Mouse (Mus musculus) ovary, postnatal 36 days (tissue): ENCODE measurements around the gene Unkl.
A peak's percentile ranks its signal among the peaks of the same experiment; 100 is the strongest.

Source experiments
- DNase-seq: peaks from one replicate; pipeline ENCODE4 v3.0.0; 2022; ENCODE audit warnings: low spot score, mixed read lengths

Gene Unkl

DNA sequence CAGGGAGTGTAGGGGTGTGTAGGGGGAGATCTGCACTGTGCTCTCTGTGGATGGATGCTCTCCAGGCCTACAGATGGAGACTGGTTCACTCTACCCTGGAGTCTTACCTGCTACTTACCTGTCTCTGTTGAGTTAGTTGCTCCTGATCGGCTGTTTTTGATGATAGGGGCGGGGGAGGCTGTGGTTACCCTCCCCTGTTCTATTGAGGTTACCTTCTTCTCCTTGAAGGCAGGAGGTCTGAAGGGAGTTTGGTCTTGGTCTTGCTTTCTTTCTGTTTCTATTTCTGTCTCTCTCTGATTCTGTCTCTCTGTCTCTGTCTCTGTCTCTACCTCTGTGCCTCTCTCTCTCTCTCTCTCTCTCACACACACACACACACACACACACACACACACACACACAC, 66.9 kb downstream of the Unkl start:
- DNase-seq: no peak

DNA sequence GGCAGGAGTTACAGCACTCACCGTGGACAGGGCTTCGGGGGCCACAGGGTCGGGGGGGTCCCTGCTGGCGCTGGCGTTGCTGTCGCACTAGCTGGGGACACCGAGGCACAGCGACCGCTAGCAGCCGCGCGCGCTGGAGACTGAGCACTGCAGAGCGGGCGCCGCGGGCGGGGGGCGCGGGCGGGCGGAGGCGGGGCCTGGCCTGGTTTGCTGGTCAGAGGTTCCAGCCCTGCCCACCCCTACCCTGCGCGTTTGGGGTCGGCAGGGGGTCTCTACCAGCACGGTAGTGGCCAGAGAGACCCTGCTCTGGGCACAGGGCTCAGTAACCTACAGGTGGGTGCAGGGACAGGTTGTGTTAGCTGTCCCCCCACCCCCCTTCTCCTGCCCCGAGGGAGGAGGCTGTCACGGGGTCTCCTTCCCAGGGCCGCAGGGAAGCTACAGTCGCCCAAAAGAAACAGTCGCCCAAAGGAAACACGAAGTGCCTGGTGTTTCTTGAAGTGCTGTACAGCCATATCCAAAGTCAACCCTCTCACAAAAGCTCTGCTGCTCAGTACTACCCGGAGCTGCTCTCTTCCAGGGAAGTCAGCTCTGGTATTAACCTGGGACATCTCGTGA, 68.0 kb downstream of the Unkl start, which contains the start of gene Baiap3:
TSS of gene Baiap3 (minus strand) at position 225 of the 615 bp plus-strand sequence.
- DNase-seq: no peak

DNA sequence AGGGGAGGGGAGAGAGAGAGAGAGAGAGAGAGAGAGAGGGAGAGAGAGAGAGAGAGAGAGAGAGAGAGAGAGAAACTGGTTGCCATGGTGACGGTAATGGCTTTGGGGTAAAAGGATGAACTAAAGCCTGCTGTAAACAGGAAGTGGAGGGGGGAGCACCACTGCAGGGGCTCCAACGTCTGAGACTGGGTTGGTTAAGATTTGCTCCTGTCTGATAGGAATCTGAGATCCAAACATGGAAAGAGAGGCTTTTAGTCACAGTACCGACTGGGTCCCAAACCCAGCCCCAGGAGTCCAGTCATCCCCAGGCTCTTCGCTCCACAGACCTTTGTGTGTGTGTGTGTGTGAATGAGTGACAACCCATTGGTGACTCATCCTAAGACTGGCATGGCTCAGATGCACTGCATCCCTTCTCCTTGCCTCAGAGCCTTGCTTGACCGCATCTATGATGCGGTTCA, 69.6 kb downstream of the Unkl start:
- DNase-seq: no peak

DNA sequence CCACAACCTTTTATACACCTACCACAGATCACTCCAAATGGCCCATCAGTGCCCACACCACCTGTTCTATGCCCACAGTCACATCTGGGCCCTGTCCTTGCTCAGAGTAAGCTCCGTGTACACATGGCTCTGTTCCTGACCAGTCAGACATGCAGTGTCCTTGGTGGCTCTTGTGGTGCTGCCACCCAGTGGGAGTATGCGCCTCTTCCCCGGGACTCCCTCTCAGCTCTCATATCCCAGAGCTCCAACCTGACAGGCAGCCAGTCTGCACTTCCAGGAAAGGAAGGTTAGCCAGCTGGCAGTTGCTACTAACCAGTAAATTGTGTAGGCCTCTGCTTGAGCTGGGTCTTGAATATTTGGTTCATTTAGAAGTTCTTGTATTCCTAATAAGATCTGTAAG, 76.3 kb downstream of the Unkl start:
- DNase-seq: peak; percentile 56

DNA sequence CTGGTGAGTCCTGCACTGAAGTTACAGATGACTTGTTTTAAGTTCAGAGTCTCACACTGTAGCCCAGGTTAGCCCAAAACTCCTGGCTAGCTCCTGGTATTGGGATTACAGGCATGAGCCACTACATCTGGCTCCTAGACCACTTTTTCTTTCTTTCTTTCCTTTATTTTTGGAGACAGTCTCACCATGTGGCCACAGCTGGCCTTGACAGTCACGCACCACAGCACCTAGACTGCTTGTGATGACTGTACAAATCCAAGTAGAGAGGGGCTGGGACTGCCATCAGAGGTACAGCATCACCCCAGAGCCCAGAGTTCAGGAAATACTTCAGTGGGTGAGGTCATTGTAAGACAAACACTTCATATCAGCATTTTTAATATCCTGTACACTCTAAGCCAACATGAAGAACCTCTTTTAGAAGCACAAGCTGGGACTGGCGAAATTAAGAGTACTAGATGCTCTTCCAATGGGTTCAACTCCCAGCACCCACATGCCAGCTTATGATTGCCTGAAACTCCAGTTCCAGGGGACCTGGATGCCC, 82.7 kb downstream of the Unkl start:
- DNase-seq: no peak

DNA sequence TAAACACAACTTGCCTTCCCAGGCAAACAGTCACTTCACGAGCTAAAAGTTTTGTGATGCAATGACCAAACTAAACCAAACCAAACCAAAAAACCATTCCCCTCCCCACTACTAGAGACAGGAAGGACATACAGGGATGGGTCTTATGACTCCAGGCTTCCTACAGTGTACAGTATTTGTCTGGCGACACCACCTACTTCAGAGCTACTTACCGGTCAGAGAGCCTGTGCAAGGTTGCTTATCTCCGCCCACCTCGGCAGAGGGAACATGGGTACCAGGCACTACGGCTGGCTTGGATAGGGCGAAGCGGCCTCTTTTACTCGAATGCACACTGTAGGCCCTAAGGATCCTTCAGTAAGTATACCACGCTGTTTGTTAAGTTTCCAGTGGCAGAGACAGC, 84.1 kb downstream of the Unkl start:
- DNase-seq: no peak

DNA sequence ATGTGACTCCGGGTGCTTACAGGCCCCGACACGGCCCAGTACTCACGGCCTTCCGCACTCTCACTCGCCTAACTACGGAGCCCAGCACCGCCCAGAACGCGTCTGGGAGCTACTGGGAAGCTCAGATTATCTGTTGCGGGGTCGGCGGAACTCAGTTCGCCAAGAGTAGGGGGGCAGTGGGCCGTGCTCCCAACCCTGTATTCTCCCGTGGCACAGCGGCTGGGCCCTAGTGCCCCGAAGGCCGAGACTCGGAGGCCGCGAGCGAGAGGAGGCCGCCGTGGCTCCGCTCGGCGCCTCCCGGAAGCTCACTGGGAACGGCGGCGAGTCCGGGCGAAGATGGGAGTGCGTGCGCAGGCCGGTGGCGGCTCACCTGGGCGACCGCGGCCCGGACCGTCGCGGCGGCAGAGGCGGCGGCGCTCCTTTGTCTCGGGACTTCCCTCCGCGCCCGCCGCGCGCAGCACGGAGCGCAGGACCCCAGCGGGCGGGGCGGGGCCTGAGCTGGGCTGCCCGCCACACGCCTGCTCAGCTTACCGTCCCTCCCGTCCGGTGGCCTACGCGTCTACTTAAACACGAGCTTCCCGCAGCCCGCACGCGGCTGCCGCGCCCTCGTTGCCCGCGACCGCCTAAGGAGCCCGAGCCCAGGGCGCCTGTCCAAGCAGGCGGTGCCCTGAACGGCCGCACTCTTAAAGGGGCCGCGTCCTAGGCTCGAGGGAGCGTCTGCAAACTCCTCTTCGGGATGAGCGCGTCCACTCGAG, 84.9 kb downstream of the Unkl start:
- peak; percentile 87 for DNase-seq

DNA sequence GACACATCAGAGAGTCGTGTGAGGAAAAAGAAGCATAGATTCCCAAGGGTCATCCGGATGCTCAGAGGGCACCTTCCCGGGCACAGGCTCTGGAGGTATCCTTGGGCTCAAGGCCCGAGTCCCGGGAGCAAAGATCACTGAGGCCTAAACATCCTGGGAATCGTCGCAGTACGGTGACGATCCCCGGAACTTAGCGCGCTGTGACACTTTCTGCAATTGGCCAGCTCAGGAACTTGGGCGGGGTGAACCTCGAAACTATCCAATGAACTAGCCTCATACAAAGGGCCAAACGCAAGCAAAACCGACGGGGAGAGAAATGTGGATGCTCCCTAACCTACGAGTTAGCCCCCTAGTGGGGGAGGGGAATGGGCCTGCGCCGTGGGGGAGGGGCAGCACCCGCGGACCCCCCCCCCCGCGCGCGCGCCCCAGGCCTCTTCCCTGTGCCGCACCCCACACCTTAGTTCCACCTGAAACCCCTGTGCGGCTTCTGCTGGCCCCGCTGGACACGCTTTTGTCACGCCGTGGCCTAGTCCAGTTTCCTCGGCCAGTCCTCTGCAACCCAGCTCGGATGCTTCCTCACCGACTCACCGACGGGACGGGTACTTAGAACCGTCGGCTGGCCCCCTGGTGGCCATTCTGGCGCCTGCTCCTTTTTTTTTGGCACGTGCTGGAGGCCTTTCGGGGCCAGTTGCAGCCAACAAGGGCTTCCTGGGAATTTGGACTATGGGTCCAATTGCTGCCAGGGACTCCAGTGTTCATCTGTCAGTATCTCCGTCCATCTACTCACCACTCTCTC, 85.7 kb downstream of the Unkl start:
- DNase-seq: peak; percentile 92

DNA sequence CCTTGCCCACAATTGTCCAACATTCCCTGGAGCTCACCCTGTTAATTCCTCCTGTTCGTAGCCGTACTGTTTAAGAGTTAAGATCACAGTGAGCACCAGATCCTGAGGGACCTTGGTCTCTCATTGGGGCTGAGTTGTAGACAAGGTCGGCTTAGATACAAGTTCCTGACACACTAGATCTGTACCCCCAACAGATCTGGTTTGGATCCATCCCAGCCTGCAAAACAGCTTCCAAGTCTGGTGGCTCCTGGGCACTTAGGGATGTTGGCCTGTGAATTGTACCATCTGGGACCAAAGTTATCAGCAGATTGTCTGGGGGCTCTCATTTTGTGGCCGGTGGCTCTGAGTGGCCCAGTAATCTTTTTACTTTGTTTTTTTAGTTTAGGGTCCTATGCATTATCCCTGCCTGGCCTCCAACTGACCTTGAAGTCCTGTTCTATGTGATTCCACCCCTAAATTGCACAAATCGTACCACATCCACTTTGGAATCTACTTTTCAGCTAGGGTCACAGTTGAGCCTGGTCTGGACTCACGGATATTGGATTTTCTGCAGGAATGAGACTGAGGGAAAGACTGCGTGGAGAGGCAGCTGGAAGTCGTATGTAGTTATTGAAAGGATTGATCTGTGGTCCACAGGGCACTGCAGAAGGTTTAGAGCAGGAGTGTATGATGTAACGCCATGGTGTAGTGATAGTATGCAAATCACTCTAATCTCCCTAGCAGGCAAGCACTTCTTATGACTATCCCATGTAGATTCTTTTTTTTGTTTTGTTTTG, 86.6 kb downstream of the Unkl start, which contains the start of gene Ube2i:
TSS of gene Ube2i (minus strand) at position 52 of the 776 bp plus-strand sequence.
- no peak for DNase-seq

DNA sequence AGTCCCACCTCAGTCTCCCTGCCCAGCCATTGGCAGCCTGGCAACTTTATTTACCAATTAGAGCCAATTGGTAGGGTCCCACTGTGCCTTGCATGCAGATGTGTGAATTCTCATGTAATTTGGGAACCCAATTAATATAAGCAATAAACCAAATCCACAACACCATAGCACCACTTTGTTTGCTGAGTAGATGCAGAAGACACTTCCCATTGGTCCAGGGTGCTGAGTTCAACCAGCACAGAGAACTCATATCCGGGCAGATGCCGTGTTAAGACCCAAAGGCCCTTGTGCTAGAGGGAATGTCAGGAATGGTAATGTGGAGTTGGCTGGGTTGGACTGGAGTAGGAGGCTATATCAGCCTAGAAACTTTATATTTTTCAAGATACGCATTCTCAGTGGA, 87.6 kb downstream of the Unkl start:
- no peak for DNase-seq

DNA sequence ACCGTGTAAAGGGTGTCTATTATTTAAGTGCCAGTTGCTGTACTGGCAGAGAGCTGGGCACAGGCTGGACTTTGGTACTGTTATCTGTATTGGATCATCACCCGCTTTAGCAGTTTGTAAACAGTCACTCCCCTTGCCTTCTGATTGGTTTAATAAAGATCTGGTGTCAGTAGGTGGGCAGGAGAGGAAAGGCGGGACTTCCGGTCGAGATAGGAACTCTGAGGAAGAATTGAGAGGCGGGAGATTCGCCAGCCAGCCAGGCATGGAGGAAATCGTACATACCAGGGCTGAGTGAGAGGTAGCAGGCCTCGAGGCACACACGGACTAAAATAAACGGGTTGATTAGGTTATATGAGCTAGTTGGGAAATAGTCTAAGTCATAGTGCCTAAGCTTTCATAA, 93.9 kb downstream of the Unkl start:
- peak; percentile 35 for DNase-seq
